Mouse (Mus musculus): ENCODE results near the gene Mif.

The Mif gene

GRCm38 (mm10) chr10:75872915-75873542 is 13.0 kb upstream of the Mif start:
- 4% methylated on average over 11 of the region's 11 CpGs for WGBS

DNA sequence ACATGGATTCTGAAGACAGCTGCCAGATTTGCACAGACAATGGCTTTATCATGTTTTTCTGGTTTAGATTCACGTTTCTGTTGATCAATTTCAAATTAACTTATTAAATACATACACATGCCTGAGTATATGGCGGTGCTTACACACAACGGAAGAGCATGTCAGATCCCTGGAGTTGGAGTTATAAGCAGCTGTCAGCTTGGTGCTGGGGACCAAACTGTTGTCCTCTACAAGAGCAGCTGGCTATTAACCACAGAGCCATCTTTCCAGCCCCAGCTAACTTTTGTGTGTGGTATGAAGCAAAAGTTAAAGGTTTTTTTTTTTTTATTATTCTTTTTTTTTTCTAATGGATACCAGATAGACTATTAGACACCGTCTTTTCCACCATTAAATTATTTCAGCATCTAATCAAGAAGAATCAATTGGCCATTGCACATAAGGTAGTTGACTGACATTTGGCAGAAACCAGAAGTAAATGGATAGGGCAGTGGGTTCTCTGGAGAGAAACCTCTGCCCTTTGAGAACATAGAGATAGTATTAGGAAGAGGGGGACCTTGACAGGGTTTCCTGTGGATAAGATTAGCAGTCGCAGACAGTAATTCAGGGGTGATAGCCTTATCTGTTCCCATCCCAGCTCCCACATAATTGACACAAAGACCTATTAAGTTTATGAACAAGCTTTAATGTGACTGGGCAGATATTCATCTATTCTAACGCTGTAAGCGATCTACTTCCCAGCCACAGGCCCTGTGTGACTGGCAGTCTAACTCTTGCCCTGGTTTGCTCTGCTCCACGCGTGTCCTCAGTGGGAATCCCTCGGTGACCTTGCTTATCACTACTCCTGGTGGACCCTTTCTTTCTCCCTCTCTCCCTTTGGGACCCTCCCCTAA is 12.2 kb upstream of the Mif start:
- 47% methylated on average over 10 of the region's 10 CpGs for WGBS

- 74% methylated on average over 5 of the region's 5 CpGs for WGBS
These were observed 1.5 kb upstream of the Mif start for GRCm38 (mm10) chr10:75861587-75861986.

- WGBS = 32% methylated on average over 7 of the region's 7 CpGs
These were observed 706 bp upstream of the Mif start for GRCm38 (mm10) chr10:75860746-75861145.

- WGBS = 4% methylated on average over 27 of the region's 27 CpGs
These were observed 813 bp downstream of the Mif start for GRCm38 (mm10) chr10:75859107-75859746.

GRCm38 (mm10) chr10:75857598-75857997 is 2.4 kb downstream of the Mif start:
- WGBS = 87% methylated on average over 4 of the region's 4 CpGs

DNA sequence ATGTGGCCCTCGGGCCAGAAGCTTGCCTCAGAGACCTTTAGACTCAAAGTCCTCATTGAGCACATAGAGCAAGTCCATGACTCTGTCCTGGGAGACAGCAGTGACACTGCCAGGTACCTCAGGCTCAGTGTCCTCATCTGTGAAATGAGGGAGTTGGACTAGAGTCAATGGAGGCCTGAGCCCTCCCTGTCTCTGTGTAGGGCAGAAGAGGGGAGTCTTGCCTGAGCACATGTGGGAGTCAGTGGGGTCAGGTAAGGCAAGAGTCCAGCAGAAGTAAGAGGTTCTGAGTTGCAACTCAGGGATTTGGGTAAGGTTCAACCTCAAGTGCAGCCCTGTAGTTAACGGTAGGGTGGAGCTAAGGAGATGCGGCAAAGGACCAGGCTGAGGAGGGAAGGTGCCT is 3.1 kb downstream of the Mif start:
- 84% methylated on average over 3 of the region's 3 CpGs for WGBS

- 90% methylated on average over 11 of the region's 11 CpGs for WGBS
These were observed 3.7 kb downstream of the Mif start for GRCm38 (mm10) chr10:75856155-75856907.

GRCm38 (mm10) chr10:75855416-75855981 is 4.5 kb downstream of the Mif start:
- 87% methylated on average over 15 of the region's 15 CpGs for WGBS

GRCm38 (mm10) chr10:75854791-75855190 is 5.2 kb downstream of the Mif start:
- WGBS = 57% methylated on average over 6 of the region's 6 CpGs

DNA sequence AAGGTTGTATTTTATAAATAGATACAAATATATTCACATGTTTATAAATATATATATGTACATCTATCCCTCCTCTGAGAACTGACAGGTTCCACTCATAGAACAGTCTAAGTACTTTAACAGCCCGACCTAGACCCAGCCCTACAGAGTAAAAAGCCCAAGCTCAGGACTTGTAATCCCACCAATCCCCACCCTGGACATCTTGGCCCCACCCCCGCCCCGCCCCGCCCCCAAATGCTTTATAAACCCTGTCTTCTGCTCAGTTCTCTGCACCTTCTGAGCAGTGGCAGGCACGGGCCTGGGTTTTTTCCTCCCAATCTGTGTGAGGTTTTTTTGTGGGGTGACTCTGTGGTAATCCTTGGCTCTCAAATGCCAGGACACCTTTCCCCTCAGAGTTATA is 5.9 kb downstream of the Mif start:
- 61% methylated on average over 5 of the region's 5 CpGs for whole genome bisulfite sequencing

- WGBS = 12% methylated on average over 10 of the region's 10 CpGs
These were observed 6.6 kb downstream of the Mif start for GRCm38 (mm10) chr10:75853452-75853851.

DNA sequence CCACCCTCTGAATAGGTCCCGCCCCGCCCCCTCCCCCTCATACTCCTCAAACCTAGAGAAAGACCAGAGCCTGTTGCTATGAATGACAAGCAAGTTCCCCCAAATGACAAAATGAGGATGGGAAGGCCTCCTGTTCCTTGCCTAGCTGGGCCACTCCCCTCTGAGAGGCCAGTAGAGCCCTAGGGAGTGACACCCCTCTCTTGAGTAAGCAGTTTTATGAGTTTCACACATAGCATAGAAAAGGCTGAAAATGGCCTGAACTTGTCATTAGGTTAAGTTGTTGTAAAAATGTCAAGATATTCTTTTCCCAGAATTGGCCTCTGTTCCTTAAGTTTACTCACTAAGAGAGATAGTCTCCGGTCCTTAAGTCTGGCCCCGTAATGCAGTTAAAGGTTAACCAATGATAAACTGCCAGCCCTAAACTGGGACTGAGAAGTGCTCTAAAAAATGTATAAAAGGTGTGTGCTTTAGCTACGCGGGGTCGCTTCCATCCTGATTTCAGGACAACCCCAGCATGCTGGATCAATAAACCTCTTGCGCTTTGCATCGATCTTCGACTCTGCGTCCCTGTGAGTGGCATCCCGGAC is 7.4 kb downstream of the Mif start:
- 97% methylated on average over 12 of the region's 12 CpGs for WGBS

DNA sequence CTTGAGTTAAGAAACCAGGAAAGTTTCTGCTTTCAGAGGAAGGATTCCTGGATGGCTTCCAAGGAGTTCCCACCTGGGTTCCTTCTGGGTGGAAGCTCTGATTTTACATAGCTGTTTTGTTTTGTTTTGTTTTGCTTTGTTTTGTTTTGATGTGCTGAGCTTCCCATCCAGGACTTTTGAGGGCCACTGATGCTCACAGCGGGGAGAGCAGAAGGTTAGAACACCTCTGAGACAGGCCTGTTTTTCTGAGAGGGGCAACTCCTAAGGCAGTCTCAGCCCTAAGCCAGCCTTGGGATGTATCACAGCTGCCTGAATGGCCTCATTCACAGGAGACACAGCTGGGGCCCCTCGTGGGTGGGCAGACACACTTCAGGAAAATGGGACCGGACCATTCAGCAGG is 8.4 kb downstream of the Mif start:
- 60% methylated on average over 3 of the region's 3 CpGs for WGBS

DNA sequence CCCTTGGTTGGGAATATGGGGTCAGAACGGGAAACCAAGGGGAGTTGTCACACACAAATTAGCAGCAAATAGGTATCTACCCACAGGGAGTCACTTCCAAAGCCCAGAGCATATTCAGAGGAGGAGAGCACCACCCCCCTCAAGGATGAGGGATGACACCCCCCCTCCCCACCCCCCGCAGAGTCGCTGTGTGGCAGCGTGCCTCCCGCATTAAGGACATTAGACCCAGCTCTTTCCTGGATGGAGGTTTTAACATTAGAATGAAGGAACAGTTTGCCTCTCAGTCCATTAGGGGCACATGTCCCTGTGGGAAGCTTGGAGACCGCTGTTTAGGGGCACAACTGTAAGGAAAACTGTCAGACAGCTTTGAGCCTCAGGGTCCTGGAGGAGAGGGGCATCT is 9.0 kb downstream of the Mif start:
- WGBS = 16% methylated on average over 6 of the region's 6 CpGs

DNA sequence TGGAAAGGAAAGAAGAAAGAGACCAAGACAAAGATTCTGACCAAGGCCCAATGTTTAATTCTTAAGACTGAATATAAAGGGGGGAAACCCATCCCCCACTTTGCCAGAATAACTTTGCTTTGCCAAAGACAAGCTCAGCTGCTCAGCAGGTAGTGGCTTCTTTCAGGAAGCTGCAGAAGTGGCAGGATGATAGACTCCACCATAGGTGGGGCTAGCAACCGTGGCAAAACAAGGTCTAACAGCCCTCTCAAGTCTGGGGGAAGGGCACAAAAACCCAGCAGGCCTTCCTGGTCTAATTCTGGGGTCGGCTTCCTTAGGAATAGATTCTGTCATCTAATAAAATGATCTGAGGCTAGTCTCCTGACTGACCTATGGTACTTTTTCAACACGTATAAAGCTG is 11.7 kb downstream of the Mif start:
- 61% methylated on average over 3 of the region's 3 CpGs for WGBS

DNA sequence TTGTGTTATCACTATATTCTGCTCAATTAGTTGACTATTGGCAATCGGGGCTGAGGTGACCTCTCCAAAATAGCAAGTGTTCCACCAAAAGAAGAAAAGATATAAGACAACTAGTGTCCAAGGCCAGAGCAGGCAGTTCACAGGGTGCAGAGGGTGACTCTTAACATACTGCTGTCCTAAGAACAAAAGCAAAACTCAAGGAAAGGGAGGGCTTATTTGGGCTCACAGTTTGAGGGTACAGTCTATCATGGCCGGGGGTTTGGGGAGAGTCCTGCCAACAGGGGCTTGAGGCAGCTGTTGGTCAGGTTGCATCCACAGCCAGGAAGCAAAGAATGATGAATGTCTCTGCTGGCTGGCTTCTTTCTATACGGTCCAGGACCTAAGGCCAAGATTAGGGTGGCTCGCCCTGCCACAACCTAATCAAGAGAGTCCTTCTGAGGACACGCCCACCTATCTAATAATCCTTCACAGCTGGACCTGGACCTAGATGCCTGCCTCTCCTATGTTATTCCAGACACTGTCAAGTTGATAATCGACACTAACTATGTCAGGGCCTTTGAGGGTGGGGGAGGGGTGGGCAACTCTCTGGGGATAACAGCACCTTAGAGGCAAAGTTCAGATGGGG is 14.6 kb downstream of the Mif start:
- WGBS = 85% methylated on average over 6 of the region's 6 CpGs

DNA sequence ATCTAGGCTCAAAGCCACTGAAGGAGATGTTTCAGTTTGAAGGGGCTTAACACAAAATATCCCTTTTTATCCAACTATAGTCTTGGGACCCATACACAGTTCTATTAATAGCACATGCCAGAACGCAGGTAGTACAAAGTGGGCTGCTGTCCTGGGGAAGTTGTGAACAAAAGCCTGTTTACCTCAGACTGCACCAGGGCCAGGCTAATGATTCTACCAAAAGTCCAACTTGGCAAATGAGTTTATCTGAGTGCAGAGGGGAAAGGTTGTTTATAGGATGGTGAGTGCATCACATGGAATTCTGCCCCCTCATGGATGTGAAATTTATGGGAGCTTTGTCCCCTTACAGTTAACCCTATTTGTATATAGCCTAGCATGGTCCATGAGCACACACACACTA is 15.2 kb downstream of the Mif start:
- WGBS = 28% methylated on average over 1 of the region's 1 CpGs

DNA sequence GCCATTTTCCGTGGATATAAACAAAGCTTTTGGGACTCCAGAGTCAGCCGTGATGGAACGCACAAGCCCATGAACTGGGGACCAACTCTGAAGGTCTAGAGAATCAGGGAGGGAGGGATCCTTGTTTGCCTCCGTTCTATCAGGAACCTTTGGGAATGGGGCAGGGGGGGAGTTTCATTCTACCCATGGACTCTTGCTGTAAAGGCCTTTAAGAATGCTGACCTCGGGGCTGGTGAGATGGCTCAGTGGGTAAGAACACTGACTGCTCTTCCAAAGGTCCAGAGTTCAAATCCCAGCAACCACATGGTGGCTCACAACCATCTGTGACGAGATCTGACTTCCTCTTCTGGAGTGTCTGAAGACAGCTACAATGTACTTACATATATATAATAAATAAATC is 16.1 kb downstream of the Mif start:
- 87% methylated on average over 6 of the region's 6 CpGs for WGBS

DNA sequence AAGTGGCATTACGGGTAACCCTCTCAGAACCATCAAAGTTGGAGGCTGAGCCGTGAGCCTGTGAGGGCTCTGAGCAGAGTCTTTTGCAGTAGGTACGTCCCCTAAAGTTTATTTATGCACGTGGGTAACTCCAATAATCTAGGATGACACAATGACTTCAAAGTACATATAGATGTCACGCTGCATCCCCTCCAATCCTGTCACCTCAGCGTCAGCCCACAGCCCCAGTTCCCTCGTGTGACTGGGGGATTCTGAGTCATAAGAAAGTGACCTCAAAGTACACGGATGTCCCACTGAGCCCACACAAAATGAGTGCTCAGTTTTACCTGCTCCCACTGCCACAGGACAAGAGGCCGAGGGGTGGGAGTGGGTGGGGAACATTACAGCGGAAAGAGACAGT is 20.9 kb downstream of the Mif start:
- WGBS = 87% methylated on average over 10 of the region's 10 CpGs

- WGBS = under 1% methylated on average over 21 of the region's 21 CpGs
These were observed 22.7 kb downstream of the Mif start, which contains the start of gene Gstt2 for GRCm38 (mm10) chr10:75837248-75837759. TSS of gene Gstt2 (minus strand) at chr10:75837424.
